Mouse (Mus musculus) thymus, postnatal 25 days (tissue): Measurements from ENCODE around the gene Brca2.

Source experiments
- DNase-seq: peaks from one replicate; pipeline ENCODE4 v3.0.0; 2022

The Brca2 gene

DNA sequence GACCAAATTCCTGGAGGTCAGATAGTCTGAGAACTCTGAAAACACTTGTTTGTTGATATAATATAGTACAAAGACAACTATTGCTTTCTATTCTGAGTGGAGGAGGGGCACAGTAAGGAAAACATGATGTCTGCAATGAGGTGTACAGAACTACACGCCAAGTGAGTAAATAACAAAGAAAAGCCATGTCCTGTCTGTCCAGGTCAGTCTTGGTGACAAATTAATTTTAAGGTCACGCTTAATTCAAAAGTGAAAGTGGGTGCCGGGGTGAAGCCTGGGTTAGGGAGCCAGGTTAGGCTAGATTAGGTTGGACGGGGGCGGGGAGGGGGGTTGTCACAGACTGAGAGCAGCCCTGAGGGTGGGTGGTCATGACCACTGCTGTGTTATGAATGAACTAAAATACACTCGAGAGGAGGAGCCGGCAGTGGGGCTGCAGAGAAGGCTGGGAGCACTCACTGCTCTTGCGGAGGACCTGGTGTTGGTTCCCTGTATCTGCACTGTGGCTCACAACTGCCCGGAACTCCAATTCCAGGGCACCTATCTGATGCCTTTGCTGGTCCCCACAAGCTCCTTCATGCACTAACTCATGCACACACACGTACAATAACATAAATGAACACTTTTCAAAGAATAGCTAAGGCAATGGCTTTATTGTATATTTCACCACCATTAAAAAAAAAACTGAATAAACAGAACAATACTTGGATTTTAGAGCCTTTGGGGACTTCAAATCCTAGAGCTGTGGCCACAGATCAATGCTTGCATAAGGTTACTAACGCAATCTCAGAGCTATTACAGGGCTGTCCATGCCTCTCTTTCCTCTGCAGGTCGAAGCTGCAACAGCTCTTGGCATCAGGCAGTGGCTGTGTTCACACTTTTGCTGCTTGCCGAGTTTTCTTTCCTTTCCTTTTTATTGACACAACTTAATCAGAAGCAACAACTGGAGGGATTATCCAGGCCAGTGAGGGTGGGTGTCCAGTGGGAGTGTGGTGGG, 77.2 kb downstream of the Brca2 start:
- DNase-seq, result peak; percentile 9

DNA sequence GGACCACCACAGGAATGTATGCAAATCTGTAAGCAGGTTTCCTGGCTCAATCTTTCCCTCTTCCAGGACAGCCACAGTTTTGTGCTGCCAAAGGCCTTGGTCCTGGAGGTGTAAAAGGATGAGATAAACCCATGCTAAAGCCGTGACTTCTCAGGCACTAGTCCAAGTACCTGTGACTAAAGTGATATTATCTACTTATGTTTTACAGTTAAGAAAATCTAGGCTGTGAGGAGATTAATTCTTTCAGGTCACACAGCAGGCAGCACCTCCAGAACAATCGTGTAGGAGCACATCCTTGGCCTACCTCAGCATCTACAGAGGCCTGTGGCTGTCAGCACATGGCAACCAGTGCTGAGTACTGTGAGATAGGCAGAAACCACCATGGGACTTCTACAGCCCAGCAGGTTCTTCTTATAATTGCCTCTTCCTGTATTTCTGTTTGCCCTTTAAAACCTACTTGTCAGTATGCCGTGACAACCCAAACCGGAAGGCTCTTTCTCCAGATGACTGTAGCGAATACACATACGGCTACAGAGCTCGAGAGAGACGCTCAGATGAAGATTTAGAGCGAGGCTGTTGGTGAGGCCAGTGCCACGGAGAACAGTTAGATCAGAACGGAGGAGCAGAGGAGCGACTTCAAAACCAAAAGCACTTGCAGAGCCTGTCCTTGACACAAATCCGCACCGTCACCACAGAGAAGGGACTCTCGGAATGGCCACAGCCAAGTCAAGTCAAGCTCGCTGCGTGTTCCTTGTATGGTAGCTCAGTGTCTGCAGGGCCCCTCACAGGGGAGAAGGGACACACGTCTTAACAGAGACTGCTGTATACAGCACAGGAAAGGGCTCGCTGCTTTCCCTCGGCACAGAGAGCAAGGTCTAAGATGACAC, 78.4 kb downstream of the Brca2 start:
- DNase-seq, result peak; percentile 64

DNA sequence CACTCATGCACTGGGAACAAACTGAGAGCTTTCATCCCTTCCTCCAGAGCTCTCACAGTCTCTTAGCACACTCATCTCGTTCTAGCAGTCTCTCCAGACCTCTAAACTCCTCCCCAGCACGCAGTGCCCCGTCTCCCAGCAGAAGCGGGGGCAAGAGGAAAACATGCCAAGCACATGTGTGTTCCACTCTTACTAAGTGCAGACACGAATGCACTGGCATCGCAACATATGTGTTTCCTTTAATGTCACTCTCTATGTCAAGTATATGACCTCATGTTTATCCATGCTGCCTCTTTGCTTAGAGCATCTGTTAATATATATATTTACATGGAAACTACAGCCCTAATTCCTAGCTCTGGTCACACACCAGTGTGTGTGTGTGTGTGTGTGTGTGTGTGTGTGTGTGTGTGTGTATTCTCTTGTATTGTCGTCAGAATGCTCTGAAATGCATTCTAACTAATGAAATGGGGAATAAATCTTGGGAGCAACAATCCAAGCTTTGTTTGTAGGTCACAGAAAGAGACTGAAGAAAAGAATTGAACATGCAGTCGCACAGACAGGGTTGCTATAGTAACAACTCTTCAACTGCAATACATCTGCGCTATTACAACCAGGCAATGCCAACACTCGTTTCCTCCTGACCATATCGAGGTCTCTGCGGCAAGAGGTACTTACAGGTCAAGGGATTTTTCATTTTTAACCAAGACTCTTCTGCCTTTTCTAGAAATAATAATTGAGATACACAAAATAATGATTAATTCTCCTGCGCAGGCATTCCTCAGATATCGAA, 79.2 kb downstream of the Brca2 start:
- DNase-seq, result no peak

DNA sequence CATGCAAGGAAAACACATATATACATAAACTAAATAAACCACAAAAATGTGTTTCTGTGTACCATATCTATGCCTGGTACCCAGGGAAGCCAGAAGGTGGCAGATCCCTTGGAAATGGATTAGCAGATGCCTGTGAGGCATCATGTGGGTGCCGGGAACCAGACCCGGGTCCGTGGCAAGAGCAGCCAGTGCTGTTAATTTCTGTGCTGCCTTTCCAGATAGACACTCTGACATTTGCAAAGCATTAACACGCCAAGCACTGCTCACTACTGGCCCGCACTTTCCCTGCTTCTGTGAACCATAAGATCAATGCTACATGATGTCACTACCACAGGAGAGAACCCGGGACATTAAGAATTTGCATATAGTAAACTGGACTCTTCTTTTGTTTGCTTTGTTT, 83.7 kb downstream of the Brca2 start:
- DNase-seq, result no peak

DNA sequence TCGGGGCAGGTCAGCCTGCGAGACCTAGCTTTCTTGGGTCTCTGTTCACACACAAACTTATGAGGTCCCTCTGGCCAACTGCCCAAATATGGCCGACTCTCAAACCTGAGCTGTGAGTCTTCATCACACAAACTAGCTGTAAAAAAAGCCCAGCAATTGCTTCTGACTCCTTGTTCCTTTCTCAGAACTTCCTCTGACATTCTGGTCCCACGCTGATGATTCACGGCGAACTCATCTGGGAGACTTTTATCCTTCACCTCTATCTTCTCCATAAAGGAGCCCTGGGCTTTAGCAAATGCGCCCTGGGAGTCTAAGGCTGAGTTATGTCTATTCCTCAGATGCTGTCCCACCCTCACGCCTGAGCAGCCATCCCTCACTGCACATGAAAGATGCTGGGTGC, 85.2 kb downstream of the Brca2 start:
- DNase-seq, result no peak

DNA sequence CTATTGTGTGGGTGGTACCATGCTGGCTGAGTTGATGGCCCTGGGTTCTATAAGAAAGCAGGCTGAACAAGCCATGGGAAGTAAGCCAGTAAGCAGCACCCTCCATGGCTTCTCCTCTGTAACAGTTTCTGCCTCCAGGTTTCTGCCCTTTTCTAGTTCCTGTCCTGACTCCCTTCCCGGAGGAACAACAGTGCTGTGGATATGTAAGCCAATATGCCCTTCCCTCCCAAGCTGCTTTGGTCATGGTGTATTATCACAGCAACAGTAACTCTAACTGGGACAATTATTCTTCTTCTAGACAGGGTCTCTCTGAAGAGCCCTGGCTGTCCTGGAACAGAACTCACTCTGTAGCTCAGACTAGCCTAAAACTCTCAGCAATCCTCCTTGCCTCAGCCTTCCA, 88.7 kb downstream of the Brca2 start:
- no peak for DNase-seq

DNA sequence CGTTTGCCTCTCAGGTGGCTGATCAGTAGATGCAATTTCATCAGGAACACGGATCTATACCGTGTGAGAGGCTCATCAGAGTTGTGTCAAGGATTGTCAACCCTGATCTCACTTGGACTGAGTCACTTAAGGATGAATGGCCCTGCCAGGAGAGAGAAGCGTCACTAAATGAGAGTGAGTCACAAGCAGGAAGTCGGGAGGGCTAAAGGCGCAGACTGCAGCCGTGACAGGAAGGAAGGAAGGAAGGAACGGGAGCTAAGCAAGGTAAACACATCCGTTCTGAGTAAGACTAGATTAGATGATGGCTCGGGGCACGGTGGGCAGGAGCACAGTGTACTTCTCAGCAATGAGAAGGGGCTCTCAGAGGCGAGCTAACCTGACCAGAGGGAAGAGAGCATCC, 89.3 kb downstream of the Brca2 start:
- peak; percentile 67 for DNase-seq

DNA sequence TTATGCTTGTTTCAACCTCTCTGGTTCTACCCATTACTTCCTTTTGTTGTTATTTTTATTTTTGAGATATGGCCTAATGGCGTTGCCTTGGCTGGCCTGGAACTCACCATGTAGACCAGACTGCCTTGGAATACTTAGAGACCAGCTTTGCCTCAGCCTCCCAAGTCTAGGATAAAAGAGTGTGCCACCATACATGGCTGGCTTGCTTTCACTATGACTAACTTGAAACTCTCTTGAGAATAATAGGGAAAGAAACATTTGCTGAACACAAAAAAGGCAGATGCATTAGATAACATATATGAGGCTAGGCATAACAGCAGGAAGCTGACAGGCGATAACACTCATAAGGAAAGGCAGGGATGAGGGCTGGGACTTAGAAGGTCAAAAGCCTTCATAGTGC, 91.6 kb downstream of the Brca2 start:
- DNase-seq, result no peak

DNA sequence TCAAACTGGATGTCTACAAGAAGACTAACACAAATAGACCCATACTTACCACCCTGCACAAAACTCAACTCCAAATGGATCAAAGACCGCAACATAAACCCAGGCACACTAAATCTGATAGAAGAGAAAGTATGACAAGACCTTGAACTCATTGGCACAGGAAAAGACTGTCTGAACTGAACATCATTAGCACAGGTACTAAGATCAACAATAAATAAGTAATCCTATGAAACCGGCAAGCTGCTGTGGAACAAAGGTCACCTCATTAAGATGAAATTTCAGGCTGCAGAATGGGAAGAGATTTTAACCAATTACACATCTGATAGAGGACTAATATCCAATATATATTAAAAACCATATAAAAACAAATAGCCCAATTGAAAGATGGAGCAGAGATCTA, 93.8 kb downstream of the Brca2 start:
- DNase-seq, result no peak

DNA sequence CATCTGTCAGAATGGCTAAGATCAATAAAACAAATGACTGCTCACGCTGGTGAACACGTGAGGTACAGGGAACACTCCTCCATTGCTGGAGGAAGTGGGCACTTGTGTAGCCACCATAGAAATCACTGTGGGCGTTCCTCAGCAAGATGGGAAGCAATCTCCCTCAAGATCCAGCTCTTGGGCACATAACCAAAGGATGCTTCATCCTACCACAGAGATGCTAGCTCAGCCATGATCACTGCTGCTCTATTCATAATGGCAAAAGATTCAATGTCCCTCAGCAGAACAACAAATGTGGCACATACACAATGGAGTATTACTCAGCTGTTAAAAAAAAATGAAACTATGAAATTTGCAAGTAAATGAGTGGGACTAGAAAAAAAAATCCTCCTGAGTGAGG, 94.3 kb downstream of the Brca2 start:
- DNase-seq, result no peak

DNA sequence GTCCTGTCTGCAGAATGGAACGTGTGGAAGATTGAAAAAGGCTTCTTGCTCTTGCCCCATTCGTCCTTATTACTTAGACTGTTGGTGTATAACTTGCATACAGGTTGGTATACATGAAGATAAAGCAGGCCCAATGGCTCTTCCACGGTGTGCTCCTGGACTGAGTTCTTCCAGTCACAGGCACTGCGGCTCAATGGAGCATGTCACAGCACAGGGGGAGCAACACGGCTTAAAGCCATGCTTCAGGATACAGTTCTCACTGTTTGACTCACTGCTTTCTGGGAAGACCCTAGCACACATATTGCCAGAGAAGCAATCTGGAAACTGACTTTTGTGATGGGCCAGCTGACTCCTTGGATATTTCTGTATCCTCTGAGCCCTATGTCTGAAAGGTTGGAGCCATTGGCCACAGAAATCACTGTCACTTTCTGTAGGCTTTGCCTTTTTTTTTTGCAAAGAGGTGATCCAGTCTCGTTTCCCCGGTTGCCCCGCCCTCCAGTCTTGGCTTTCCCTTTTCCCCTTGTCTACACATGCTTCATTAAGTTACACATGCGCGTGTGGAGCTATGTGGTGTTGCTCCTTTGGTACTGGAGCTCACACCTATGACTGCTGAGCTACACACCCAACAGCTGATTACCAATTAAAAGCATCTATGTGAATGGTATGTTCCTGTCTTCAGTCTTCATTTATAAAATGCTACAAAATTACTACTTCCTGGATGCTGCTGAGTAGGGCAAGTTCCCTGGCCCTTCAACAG, 96.3 kb downstream of the Brca2 start:
- DNase-seq, result no peak
